Mouse (Mus musculus): ENCODE results near the gene Tmem185b. TPM values are rescaled to one million over a fixed set of nuclear protein-coding genes. Genes with fewer than 3 reads are reported as not detected.

The Tmem185b gene
- 28.9 TPM for polyA plus RNA-seq (2021)

DNA sequence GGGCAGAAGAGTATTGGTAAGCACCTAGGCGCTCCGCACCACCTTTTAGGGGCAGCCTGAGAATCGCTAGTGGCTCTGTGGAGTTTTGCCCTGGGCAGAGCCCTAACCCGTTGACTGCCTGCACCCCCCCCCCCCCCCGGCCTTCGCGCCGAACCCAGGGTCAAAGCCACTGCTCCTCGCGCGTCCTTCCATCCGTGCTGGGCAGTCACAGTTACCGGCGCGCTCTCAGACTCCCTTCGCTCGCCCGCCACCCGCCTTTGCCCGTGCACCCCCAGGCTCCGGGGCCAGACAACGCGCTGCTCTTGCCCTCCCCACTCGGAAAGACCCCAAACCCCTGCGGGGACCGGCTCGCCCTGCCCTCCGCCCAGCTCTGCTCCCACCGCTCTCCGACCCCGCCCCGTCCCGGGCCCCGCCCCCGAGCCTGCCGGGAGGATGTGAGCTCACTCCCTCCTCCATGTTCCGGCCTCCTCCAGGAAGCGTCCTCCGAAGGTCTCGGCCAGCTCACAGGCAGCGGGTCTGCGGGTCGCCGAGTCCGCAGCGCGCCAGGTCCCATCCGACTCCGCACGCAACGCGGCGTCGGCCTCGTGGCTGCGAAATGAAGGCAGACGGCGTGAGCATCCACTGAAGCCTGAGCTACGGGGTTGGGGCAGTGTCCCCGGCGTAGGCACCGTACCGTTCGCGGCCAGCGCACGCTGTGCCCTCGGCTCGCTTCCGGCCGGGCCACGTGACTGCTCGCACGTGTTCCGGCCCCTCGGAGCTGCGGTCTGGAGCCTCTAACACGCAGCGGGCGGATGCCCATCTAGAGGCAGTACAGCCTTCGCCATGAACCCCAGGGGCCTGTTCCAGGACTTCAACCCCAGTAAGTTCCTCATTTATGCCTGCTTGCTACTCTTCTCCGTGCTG is at the start of gene Tmem185b:
TSS of gene Tmem185b (plus strand) at position 472 of the 903 bp plus-strand sequence.
- no peak for TF ChIP-seq CTCF (IDR thresholded peaks at IDR 0.05)
- DNase-seq (ENCODE audit: low read depth, low spot score) (no peak), ATAC-seq (peak; percentile 87)
- POLR2A ChIA-PET: interaction anchor here (0.6 to 1.3 kb wide), 6 partner anchors 10 to 43 kb away, joined by 3 to 4 read pairs (median 3); no protein-coding TSS in a partner anchor
- in situ Hi-C loops (cut with MboI; ENCODE audit: low pct_unique_long_range_greater_than_20kb): no loop called here
- H3K27me3 ChIP-seq: no peaks in the 10 kb centered on the region
- CTCF ChIA-PET: interaction anchor here (1.4 kb wide), 1 partner anchor 45 kb away, joined by 3 read pairs; no protein-coding TSS in a partner anchor

DNA sequence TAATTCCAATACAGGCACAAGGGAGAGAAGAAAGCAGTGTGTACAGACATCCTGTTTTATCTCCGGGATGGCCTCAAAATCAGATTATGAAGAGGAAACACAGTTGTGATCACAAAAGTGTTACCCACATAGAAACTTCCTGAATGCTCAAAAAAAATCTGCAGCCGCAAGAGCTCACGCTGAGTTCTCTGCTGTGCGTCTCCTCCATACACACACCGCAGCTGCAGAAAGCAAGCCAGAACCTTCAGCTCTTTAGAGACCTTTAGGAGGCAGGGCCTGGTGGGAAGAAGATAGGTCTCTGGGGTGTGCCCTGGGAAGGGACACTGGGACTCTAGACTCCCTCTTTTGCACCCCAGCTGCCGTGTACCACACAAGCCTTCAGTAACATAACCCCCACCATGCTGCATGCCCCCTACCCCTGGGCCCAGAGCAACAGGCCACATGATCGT is 49.0 kb upstream of the Tmem185b start:
- no peak for DNase-seq (ENCODE audit: low read depth, low spot score)
- ChIA-PET POLR2A (no interaction called here), CTCF (interaction anchor here (2.3 kb wide), 1 partner anchor 14 kb away, joined by 5 read pairs; no protein-coding TSS in a partner anchor)
- in situ Hi-C loops (cut with MboI; ENCODE audit: low pct_unique_long_range_greater_than_20kb): no loop called here
- ATAC-seq: no peak
- no peak for TF ChIP-seq CTCF (IDR thresholded peaks at IDR 0.05)
- H3K27me3 ChIP-seq: no peaks in the 10 kb centered on the region

DNA sequence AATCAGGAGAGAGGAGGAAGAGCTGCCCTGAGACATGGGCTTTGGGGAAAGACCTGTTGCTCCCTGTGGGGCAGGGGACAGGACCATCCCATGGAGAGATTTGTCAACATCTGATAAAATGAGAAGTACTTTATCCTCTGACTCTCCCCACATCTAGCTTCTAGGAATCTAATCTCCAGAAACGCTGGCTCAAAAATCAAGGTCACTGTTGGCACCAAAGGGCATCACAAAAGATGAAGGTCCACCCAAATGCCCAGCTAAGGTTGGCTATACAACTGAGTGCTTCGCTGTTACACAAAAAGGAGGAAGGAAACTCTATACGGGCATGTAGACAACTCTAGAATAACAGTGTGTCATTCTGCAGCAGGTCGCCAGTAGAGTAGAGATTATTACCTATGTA is 46.3 kb upstream of the Tmem185b start:
- H3K27me3 ChIP-seq: no peaks in the 10 kb centered on the region
- ATAC-seq: no peak
- CTCF ChIA-PET: interaction anchor here (1.2 kb wide), 1 partner anchor 9 kb away, joined by 3 read pairs; no protein-coding TSS in a partner anchor
- no peak for TF ChIP-seq CTCF (IDR thresholded peaks at IDR 0.05)
- in situ Hi-C loops (cut with MboI; ENCODE audit: low pct_unique_long_range_greater_than_20kb): no loop called here
- POLR2A ChIA-PET: no interaction called here
- DNase-seq (ENCODE audit: low read depth, low spot score): no peak

DNA sequence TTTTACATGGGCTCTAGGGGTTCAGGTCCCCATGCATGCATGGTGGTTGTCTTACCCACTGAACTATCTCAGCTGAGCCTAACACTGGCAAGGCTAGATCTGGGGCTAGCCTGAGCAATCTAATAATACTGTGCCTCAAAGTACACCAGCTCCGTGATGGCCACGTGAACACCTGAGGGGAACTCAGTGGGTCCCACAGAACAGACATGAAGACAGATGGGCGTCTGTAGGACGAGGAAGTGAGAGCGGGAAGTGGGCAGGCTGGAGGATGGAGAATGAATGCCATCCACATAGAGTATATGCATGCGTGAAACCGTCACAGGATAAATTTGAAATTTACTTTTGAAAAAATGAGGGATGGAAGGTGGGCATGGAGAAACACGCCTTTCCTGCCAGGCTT is 45.3 kb upstream of the Tmem185b start:
- POLR2A ChIA-PET: no interaction called here
- DNase-seq (ENCODE audit: low read depth, low spot score): no peak
- in situ Hi-C loops (cut with MboI; ENCODE audit: low pct_unique_long_range_greater_than_20kb): no loop called here
- H3K27me3 ChIP-seq: no peaks in the 10 kb centered on the region
- CTCF ChIA-PET: no interaction called here
- no peak for ATAC-seq
- no peak for TF ChIP-seq CTCF (IDR thresholded peaks at IDR 0.05)

DNA sequence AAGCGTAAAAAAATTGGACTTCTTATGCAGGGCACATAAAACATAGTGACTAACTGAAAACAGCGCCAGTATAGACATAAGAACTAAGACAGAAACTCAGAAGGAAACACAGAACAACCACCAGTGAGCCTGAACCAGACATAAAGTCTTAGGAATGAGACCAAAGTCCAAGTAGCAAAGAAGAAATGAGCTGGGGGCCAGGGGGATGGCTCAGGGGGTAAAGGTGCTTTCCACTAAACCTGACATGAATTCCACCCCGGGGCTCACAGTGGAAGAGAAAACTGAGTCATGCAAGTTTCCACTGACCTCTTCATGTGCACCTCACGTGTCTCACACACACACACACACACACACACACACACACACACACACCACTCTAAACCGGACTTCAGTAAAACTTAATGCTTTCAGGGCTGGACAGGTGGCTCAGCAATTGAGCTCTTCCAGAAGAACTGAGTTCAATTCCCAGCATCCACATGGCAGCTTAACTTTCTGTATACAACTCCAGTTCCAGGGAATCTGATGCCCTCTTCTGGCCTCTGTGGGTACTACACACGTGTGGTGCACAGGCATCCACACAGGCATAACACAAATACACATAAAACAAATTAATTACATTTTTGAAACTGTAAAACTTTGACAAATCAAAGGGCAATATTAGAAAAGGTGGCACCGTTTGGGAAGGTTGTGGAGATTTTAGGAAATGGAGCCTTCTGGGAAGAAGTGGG is 44.6 kb upstream of the Tmem185b start:
- in situ Hi-C loops (cut with MboI; ENCODE audit: low pct_unique_long_range_greater_than_20kb): no loop called here
- ATAC-seq: no peak
- no peak for DNase-seq (ENCODE audit: low read depth, low spot score)
- no peaks in the 10 kb centered on the region for H3K27me3 ChIP-seq
- no peak for TF ChIP-seq CTCF (IDR thresholded peaks at IDR 0.05)
- ChIA-PET POLR2A (interaction anchor here (0.6 kb wide), 1 partner anchor 532 kb away, joined by 3 read pairs; no protein-coding TSS in a partner anchor), CTCF (interaction anchor here (0.7 to 2.0 kb wide), 5 partner anchors 11 to 395 kb away, joined by 3 to 5 read pairs (median 4); no protein-coding TSS in a partner anchor)

DNA sequence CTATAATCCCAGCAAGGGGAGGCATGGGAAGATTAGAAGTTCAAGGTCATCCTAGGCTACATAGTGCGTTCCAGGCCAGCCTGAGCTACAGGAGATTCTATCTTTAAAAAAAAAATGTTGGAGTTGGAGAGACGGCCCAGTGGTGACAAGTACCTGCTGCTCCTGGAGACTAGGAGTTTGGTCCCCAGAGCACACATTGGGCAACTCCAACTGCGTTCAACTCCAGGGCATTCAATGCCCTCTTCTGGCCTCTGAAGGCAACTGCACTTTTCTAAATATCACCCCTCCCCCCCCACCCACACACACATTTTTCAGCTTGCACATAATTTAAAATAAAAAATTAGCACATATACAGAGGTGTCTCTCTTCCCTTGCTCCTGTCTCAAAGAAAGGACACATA is 43.1 kb upstream of the Tmem185b start:
- DNase-seq (ENCODE audit: low read depth, low spot score) (no peak), ATAC-seq (no peak)
- H3K27me3 ChIP-seq: no peaks in the 10 kb centered on the region
- TF ChIP-seq CTCF (IDR thresholded peaks at IDR 0.05): peak; percentile 44
- ChIA-PET CTCF (interaction anchor here (0.6 to 2.0 kb wide), 7 partner anchors 9 to 396 kb away, joined by 3 to 5 read pairs (median 3); no protein-coding TSS in a partner anchor), POLR2A (interaction anchor here (0.7 to 1.1 kb wide), 2 partner anchors 19 to 43 kb away, joined by 3 read pairs; partner anchors contain the start of gene Tmem185b)
- in situ Hi-C loops (cut with MboI; ENCODE audit: low pct_unique_long_range_greater_than_20kb): no loop called here

DNA sequence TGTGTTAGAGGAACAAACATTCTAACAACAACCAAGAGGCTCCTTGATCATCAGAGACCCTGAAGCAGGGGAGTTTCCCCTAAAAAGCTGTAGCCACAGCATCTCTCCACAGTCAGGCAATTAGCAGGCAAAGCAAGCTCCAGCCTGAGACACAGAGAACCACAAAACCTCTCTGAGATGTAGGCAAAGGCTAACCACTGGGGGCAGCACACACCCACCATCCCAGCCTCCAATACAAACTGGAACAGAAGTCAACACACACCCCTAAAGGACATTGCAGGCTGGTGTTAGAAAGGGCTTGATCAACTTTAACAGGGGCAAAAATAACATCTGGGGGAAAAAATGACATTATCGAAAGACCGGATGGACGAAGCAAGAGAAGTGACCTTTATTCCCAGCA is 41.5 kb upstream of the Tmem185b start:
- ATAC-seq: peak; percentile 51
- POLR2A ChIA-PET: no interaction called here
- CTCF ChIA-PET: interaction anchor here (0.7 to 1.8 kb wide), 5 partner anchors 18 to 178 kb away, joined by 3 to 4 read pairs (median 4); no protein-coding TSS in a partner anchor

DNA sequence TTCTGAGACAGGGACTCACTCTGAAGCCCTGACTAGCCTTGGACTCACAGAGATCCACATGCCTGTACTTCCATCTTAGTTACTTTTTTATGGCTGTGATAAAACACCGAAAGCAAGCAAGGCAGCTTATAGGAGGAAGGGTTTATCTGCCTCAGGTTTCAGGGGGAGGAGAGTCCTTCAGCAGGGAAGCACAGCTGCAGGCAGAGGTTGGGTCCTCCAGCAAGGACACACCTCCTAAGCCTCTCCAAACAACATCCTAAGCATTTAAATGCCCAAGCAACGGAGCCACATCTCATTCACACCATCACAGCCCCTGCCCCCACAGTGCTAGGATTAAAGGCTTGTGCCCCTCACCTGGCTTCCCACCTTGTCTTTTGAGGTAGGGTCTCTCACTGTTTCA is 40.1 kb upstream of the Tmem185b start:
- TF ChIP-seq CTCF (IDR thresholded peaks at IDR 0.05): no peak
- ChIA-PET CTCF (interaction anchor here (1.5 kb wide), 1 partner anchor 32 kb away, joined by 3 read pairs; no protein-coding TSS in a partner anchor), POLR2A (no interaction called here)
- no peaks in the 10 kb centered on the region for H3K27me3 ChIP-seq
- in situ Hi-C loops (cut with MboI; ENCODE audit: low pct_unique_long_range_greater_than_20kb): no loop called here
- ATAC-seq (no peak), DNase-seq (ENCODE audit: low read depth, low spot score) (no peak)

More for the DNA sequence above, 41.5 kb upstream of the Tmem185b start:
- DNase-seq (ENCODE audit: low read depth, low spot score): no peak
- TF ChIP-seq CTCF (IDR thresholded peaks at IDR 0.05): peak; percentile 72
- in situ Hi-C loops (cut with MboI; ENCODE audit: low pct_unique_long_range_greater_than_20kb): no loop called here
- H3K27me3 ChIP-seq: no peaks in the 10 kb centered on the region

DNA sequence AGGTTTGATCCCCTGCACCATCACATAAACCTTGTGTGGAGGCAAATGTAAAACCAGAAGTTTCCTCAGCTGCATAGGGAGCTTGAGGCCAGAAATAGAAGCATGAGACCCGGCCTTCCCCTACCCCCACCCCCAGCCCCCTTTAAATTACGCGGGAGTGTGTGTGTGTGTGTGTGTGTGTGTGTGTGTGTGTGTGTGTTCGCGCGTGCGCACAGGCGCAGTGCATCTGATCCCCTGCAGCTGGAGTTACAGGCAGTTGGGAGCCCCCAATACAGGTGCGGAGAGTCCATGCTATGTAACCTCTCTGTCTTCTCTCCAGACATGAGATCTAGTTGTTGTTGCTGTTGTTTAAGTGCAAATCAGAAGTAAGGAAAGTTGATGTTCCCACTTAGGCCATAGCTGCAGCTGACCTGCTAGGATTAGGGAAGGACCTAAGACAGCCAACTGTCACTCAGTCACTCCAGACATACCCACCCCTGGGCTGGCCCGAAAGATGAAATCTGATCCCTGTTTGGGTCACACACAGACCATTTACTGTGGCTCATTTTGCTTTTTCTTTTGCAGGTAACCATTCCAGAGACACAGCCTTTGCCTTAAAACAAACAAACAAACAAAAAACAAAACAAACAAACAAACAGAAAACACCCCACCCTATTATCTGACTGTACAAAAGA is 37.9 kb upstream of the Tmem185b start:
- no peak for ATAC-seq
- no peaks in the 10 kb centered on the region for H3K27me3 ChIP-seq
- in situ Hi-C loops (cut with MboI; ENCODE audit: low pct_unique_long_range_greater_than_20kb): no loop called here
- ChIA-PET POLR2A (no interaction called here), CTCF (no interaction called here)
- no peak for TF ChIP-seq CTCF (IDR thresholded peaks at IDR 0.05)
- no peak for DNase-seq (ENCODE audit: low read depth, low spot score)

DNA sequence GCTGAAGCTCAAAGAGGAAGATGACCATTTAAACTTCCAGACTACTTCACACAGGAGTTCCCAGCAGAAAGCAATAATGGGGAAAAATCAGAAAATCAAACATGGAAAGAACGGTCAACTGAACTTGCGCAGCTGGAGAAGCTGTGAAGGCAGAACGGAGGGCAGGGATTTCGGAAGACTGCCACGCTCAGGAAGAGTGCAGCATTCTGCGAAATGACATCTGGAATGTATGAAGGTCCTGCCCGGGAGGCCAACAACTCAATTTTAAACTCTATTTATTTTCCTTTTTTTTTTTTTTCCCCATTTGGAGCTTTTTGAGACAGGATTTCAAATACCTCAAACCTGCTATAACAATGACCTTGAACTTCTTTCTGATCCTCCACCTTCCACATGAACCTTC is 35.2 kb upstream of the Tmem185b start:
- POLR2A ChIA-PET: no interaction called here
- in situ Hi-C loops (cut with MboI; ENCODE audit: low pct_unique_long_range_greater_than_20kb): no loop called here
- no peak for TF ChIP-seq CTCF (IDR thresholded peaks at IDR 0.05)
- DNase-seq (ENCODE audit: low read depth, low spot score): no peak
- ATAC-seq: no peak
- no peaks in the 10 kb centered on the region for H3K27me3 ChIP-seq
- CTCF ChIA-PET: interaction anchor here (1.1 to 1.2 kb wide), 2 partner anchors 12 to 13 kb away, joined by 3 to 4 read pairs; no protein-coding TSS in a partner anchor
